ENCODE assay signal across 14 mouse cellular contexts in the genomic region with DNA sequence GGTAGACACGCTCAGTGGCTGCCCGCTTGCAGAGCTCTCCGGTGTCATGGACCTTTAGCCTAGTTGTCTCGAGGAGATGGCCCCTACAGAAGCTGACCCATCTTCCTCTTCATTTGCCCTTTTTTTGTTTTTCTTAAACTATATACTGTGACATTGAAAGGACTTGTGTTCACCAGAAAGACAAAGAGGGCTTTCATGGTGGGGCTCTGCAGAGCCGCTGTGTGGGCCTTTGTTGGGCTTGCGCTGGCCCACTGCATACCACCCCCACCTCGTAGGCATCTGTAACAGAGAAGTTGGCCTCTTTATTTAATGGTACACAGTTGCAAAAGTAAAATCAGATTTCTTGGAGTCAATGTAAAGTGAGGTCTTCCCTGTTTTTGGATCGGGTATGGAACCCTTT. TPM values are rescaled to one million over a fixed set of nuclear protein-coding genes. Genes with fewer than 3 reads are reported as not detected.
DNase-seq lines count a peak whose midpoint lies in the region; ATAC-seq and TF ChIP-seq lines count a peak whose summit lies in the region.
"Had no signal": no experiment of that assay in that cellular context is flagged by ENCODE, and none has a peak within 500 bp of the region (broad histone marks: within the 10 kb centered on the region; RNA-seq: fewer than 3 reads in every experiment).

No protein-coding gene starts in this region.

- no peaks in the 10 kb centered on the region for H3K9me3 ChIP-seq in embryonic facial prominence, embryonic 14.5 days (ENCODE audit: control insufficient read depth, low read length)
- H3K9me3 ChIP-seq in hindbrain, embryonic 16.5 days (ENCODE audit: control insufficient read depth, low read length) = no peaks in the 10 kb centered on the region
- no peaks in the 10 kb centered on the region for H3K9me3 ChIP-seq in midbrain, postnatal 0 days (ENCODE audit: low read length)
- no peaks in the 10 kb centered on the region for H3K9me3 ChIP-seq in intestine, postnatal 0 days (ENCODE audit: control insufficient read depth)
- H3K9me3 ChIP-seq: heart, embryonic 13.5 days had no signal

- no peak for TF ChIP-seq CTCF in midbrain, postnatal 0 days (IDR thresholded peaks at IDR 0.05)
- TF ChIP-seq CTCF in intestine, postnatal 0 days (IDR thresholded peaks at IDR 0.05; ENCODE audit: low read depth) = no peak

- no peak overlapping the region for H3K9ac ChIP-seq in embryonic facial prominence, embryonic 14.5 days (ENCODE audit: low read depth, low read length)
- H3K9ac ChIP-seq in hindbrain, embryonic 16.5 days (ENCODE audit: low read depth, low read length) = no peak overlapping the region
- H3K9ac ChIP-seq in midbrain, postnatal 0 days (replicated peaks; ENCODE audit: low read length, poor library complexity, severe bottlenecking) = no peak overlapping the region
- no peak overlapping the region for H3K9ac ChIP-seq in intestine, postnatal 0 days (ENCODE audit: low read depth, low read length)
- H3K9ac ChIP-seq: heart, embryonic 13.5 days had no signal

- H3K4me3 ChIP-seq in embryonic facial prominence, embryonic 14.5 days (ENCODE audit: low read depth, low read length) = no peak overlapping the region
- no peak overlapping the region for H3K4me3 ChIP-seq in hindbrain, embryonic 16.5 days (ENCODE audit: low read length)
- H3K4me3 ChIP-seq in midbrain, postnatal 0 days (ENCODE audit: low read depth, low read length) = no peak overlapping the region
- H3K4me3 ChIP-seq in intestine, postnatal 0 days (ENCODE audit: low read depth, low read length) = no peak overlapping the region
- H3K4me3 ChIP-seq: heart, embryonic 13.5 days had no signal

- no peak for ATAC-seq in embryonic facial prominence, embryonic 14.5 days (ENCODE audit: low read depth)
- ATAC-seq in hindbrain, embryonic 16.5 days = peak; percentile 41; the same call in 1 of the 2 replicates
- no peak for ATAC-seq in midbrain, postnatal 0 days (ENCODE audit: low FRiP score)
- no peak for ATAC-seq in intestine, postnatal 0 days

- no peak overlapping the region for H3K4me2 ChIP-seq in embryonic facial prominence, embryonic 14.5 days (ENCODE audit: low read depth, low read length)
- H3K4me2 ChIP-seq in hindbrain, embryonic 16.5 days (ENCODE audit: low read length) = no peak overlapping the region
- H3K4me2 ChIP-seq in midbrain, postnatal 0 days (ENCODE audit: low read depth, low read length, poor library complexity, severe bottlenecking) = no peak overlapping the region
- no peak overlapping the region for H3K4me2 ChIP-seq in intestine, postnatal 0 days (replicated peaks; ENCODE audit: low read depth)
- H3K4me2 ChIP-seq: heart, embryonic 13.5 days had no signal

- 43% methylated on average over 8 of the region's 8 CpGs for WGBS in embryonic facial prominence, embryonic 14.5 days
- 32% methylated on average over 8 of the region's 8 CpGs for WGBS in hindbrain, embryonic 16.5 days
- 48% methylated on average over 8 of the region's 8 CpGs for WGBS in midbrain, postnatal 0 days
- WGBS in intestine, postnatal 0 days = 89% methylated on average over 8 of the region's 8 CpGs

- H3K27me3 ChIP-seq in embryonic facial prominence, embryonic 14.5 days (replicated peaks; ENCODE audit: control insufficient read depth, insufficient read depth, low read length) = no peaks in the 10 kb centered on the region
- H3K27me3 ChIP-seq in hindbrain, embryonic 16.5 days (replicated peaks; ENCODE audit: control insufficient read depth, insufficient read depth, low read length) = no peaks in the 10 kb centered on the region
- H3K27me3 ChIP-seq in midbrain, postnatal 0 days (ENCODE audit: insufficient read depth, low read length) = no peaks in the 10 kb centered on the region
- no peaks in the 10 kb centered on the region for H3K27me3 ChIP-seq in intestine, postnatal 0 days (replicated peaks; ENCODE audit: control insufficient read depth, insufficient read depth, low read length)
- H3K27me3 ChIP-seq: CH12.LX; heart, embryonic 13.5 days had no signal

- peaks cover 11% of the 10 kb centered on the region; the same call in 1 of the 2 replicates for H3K4me1 ChIP-seq in embryonic facial prominence, embryonic 14.5 days (ENCODE audit: control insufficient read depth, insufficient read depth, low read length)
- H3K4me1 ChIP-seq in hindbrain, embryonic 16.5 days (ENCODE audit: control insufficient read depth, insufficient read depth, low read depth, low read length) = peaks cover 22% of the 10 kb centered on the region
- peaks cover 10% of the 10 kb centered on the region for H3K4me1 ChIP-seq in midbrain, postnatal 0 days (ENCODE audit: insufficient read depth, low read length)
- H3K4me1 ChIP-seq in intestine, postnatal 0 days (replicated peaks; ENCODE audit: control insufficient read depth, insufficient read depth, low read length) = no peaks in the 10 kb centered on the region

- H3K27ac ChIP-seq in embryonic facial prominence, embryonic 14.5 days (replicated peaks; ENCODE audit: low read depth, low read length) = peak overlapping the region; percentile 58
- H3K27ac ChIP-seq in hindbrain, embryonic 16.5 days (ENCODE audit: low read depth, low read length) = no peak overlapping the region
- H3K27ac ChIP-seq in midbrain, postnatal 0 days (ENCODE audit: low read depth, low read length) = peak overlapping the region; percentile 55
- H3K27ac ChIP-seq in intestine, postnatal 0 days (ENCODE audit: low read depth, low read length) = no peak overlapping the region

- DNase-seq in layer of hippocampus, adult 9-11 months = peak; percentile 42
- no peak for DNase-seq in layer of hippocampus, postnatal 14 days (ENCODE audit: low spot score in 2 of 2)
- DNase-seq in embryonic facial prominence, embryonic 14.5 days (ENCODE audit: low spot score) = peak; percentile 20
- no peak for DNase-seq in midbrain, postnatal 0 days (ENCODE audit: low spot score)
- no peak for DNase-seq in gastrocnemius, adult 18-20 months (ENCODE audit: low spot score)
- DNase-seq in B cell, adult 2 months = no peak
- DNase-seq: cerebellum, postnatal 10 days; kidney, adult 18-20 months; lung, postnatal 10 days; thymus, adult 18-20 months had no signal

- peaks cover 35% of the 10 kb centered on the region; the same call in 1 of the 2 replicates for H3K36me3 ChIP-seq in embryonic facial prominence, embryonic 14.5 days (ENCODE audit: control insufficient read depth, insufficient read depth, low read length)
- no peaks in the 10 kb centered on the region for H3K36me3 ChIP-seq in hindbrain, embryonic 16.5 days (ENCODE audit: control insufficient read depth, insufficient read depth, low read length)
- no peaks in the 10 kb centered on the region for H3K36me3 ChIP-seq in midbrain, postnatal 0 days (ENCODE audit: insufficient read depth, low read length)
- peaks cover 30% of the 10 kb centered on the region for H3K36me3 ChIP-seq in intestine, postnatal 0 days (ENCODE audit: control insufficient read depth, insufficient read depth)

RNA-seq across cellular contexts. Expression of gene Eif4g3, which starts 44.3 kb away (rescaled TPM):
- total RNA-seq in layer of hippocampus, postnatal 14 days (2021) = 100 to 1,000 TPM; 162 to 164 TPM
- 33.9 and 35.4 TPM in 2 replicates for polyA plus RNA-seq in embryonic facial prominence, embryonic 14.5 days (2014; fragmentation: Nextera tagmentation; extraction: Ambion mirVana)
- polyA plus RNA-seq in hindbrain, embryonic 16.5 days (2015; fragmentation: Nextera tagmentation; extraction: Ambion mirVana) = 43.2 and 46.0 TPM in 2 replicates
- 70.0 and 92.2 TPM in 2 replicates for total RNA-seq in midbrain, postnatal 0 days (2014; rRNA removed)
- polyA plus RNA-seq in midbrain, postnatal 0 days (2015; fragmentation: Nextera tagmentation; extraction: Ambion mirVana) = 36.0 and 42.4 TPM in 2 replicates
- total RNA-seq in gastrocnemius, adult 18-20 months (2021) = 100 to 1,000 TPM; 115 to 117 TPM
- 11.9 and 12.5 TPM in 2 replicates for polyA plus RNA-seq in intestine, postnatal 0 days (2015; fragmentation: Nextera tagmentation; extraction: Ambion mirVana)

Comparison
In these comparisons a context has a peak if more than half of its experiments do, and no peak if none do; other contexts are left out.
1. DNase-seq: peak in layer of hippocampus, adult 9-11 months (single experiment) and embryonic facial prominence, embryonic 14.5 days (single experiment); none in layer of hippocampus, postnatal 14 days (0 of 2), midbrain, postnatal 0 days (single experiment), gastrocnemius, adult 18-20 months (single experiment) and B cell, adult 2 months (0 of 2).
2. H3K27ac ChIP-seq: peak in embryonic facial prominence, embryonic 14.5 days (single experiment) and midbrain, postnatal 0 days (single experiment); none in hindbrain, embryonic 16.5 days (single experiment) and intestine, postnatal 0 days (single experiment).